Mouse (Mus musculus) neural tube, embryonic 14.5 days (tissue): ENCODE measurements around the gene A730049H05Rik. TPM values are rescaled to one million over a fixed set of nuclear protein-coding genes. Genes with fewer than 3 reads are reported as not detected.

Source experiments
- ATAC-seq: fragments of 200-750 bp; cut with Nextera tagmentation; 2 replicates; pipeline ENCODE4 v1.8.0; 2017; ENCODE audit warnings: low read depth, mild to moderate bottlenecking, moderate TSS enrichment, moderate library complexity
- H3K27ac ChIP-seq: fragments of 300-500 bp; sonication (generic); 2 replicates; pipeline ENCODE4 v1.5.1; 2014; ENCODE audit warnings: low read depth, mild to moderate bottlenecking, control low read depth, low read length, moderate library complexity, mixed read lengths
- H3K27me3 ChIP-seq: fragments of 300-500 bp; sonication (generic); 2 replicates; pipeline ENCODE4 v1.6.1; 2014; ENCODE audit warnings: low read length; ENCODE audit not compliant: control insufficient read depth, insufficient read depth
- H3K36me3 ChIP-seq: fragments of 300-500 bp; sonication (generic); 2 replicates; pipeline ENCODE4 v1.6.1; 2014; ENCODE audit warnings: low read length, mixed read lengths; ENCODE audit not compliant: control insufficient read depth, insufficient read depth
- H3K4me1 ChIP-seq: fragments of 300-500 bp; sonication (generic); 2 replicates; pipeline ENCODE4 v1.6.1; 2014; ENCODE audit warnings: low read length; ENCODE audit not compliant: control insufficient read depth, insufficient read depth
- H3K4me2 ChIP-seq: fragments of 300-500 bp; sonication (generic); 2 replicates; pipeline ENCODE4 v1.6.1; 2014; ENCODE audit warnings: mild to moderate bottlenecking, low read depth, low read length, control low read depth
- H3K4me3 ChIP-seq: fragments of 300-500 bp; sonication (generic); 2 replicates; pipeline ENCODE4 v1.5.1; 2014; ENCODE audit warnings: low read depth, low read length, control low read depth, mixed read lengths
- H3K9ac ChIP-seq: fragments of 300-500 bp; sonication (generic); replicated peaks from 2 replicates; pipeline ENCODE4 v1.6.1; 2014; ENCODE audit warnings: low read depth, mild to moderate bottlenecking, control low read depth, low read length, mixed read lengths
- H3K9me3 ChIP-seq: fragments of 300-500 bp; sonication (generic); 2 replicates; pipeline ENCODE4 v1.6.1; 2016; ENCODE audit warnings: low read length; ENCODE audit not compliant: control insufficient read depth
- WGBS: fragments of 180-500 bp; shearing (Covaris S2); extraction: QIAGEN DNeasy Blood & Tissue Kit; methylation state at CpG from one replicate; pipeline ENCODE4 v1.1.7; 2014; 5-methylcytosine and 5-hydroxymethylcytosine counted together
- polyA plus RNA-seq: library from polyadenylated mRNA; unstranded; fragments of >200 nt; fragmentation: Nextera tagmentation; extraction: Ambion mirVana; gene quantifications from 2 replicates; pipeline ENCODE4 v1.2.1, GENCODE M21; 2014

A730049H05Rik gene
- polyA plus RNA-seq, 1 experiment from 2014 or later = 0.76 TPM

GRCm38 (mm10) chr6:92882446-92882845 is 66.2 kb downstream of the A730049H05Rik start:
- H3K9me3 ChIP-seq = no peaks in the 10 kb centered on the region
- no peak for ATAC-seq
- no peaks in the 10 kb centered on the region for H3K27me3 ChIP-seq
- H3K36me3 ChIP-seq = no peaks in the 10 kb centered on the region
- no peak overlapping the region for H3K4me3 ChIP-seq
- no peaks in the 10 kb centered on the region for H3K4me1 ChIP-seq
- WGBS = 79% methylated on average over 5 of the region's 5 CpGs
- no peak overlapping the region for H3K27ac ChIP-seq
- no peak overlapping the region for H3K9ac ChIP-seq
- H3K4me2 ChIP-seq = no peak overlapping the region

- Histone ChIP-seq H3K9ac (no peak overlapping the region), H3K27me3 (no peaks in the 10 kb centered on the region), H3K9me3 (no peaks in the 10 kb centered on the region), H3K4me3 (no peak overlapping the region), H3K36me3 (no peaks in the 10 kb centered on the region), H3K27ac (no peak overlapping the region), H3K4me1 (no peaks in the 10 kb centered on the region), H3K4me2 (no peak overlapping the region)
- WGBS = 71% methylated on average over 9 of the region's 9 CpGs
- no peak for ATAC-seq
Measured at GRCm38 (mm10) chr6:92883131-92883900, 67.0 kb downstream of the A730049H05Rik start.

GRCm38 (mm10) chr6:92891535-92891934 is 75.3 kb downstream of the A730049H05Rik start:
- Histone ChIP-seq H3K36me3 (no peaks in the 10 kb centered on the region), H3K27me3 (no peaks in the 10 kb centered on the region), H3K4me3 (no peak overlapping the region), H3K4me2 (no peak overlapping the region), H3K9me3 (no peaks in the 10 kb centered on the region), H3K4me1 (no peaks in the 10 kb centered on the region), H3K9ac (no peak overlapping the region), H3K27ac (no peak overlapping the region)
- 77% methylated on average over 1 of the region's 1 CpGs for WGBS
- ATAC-seq = no peak

Other genes starting within 250 kb of the A730049H05Rik start
- 25.4 and 25.5 TPM in 2 replicates for gene Prickle2, start 110.3 kb upstream of the A730049H05Rik start, polyA plus RNA-seq
- gene Gm15737, start 52.9 kb downstream of the A730049H05Rik start, polyA plus RNA-seq = 0.04 and 0.05 TPM in 2 replicates
- 1.5 and 2.4 TPM in 2 replicates for gene Adamts9, start 127.0 kb downstream of the A730049H05Rik start, polyA plus RNA-seq